Mouse (Mus musculus) intestine, postnatal 0 days (tissue): ENCODE data around the gene Cerk. TPM values are rescaled to one million over a fixed set of nuclear protein-coding genes. Genes with fewer than 3 reads are reported as not detected.
"Not testable (repeated sequence)": the region's sequence is repeated elsewhere in the genome, so short reads cannot be mapped to it uniquely, and the experiment has no call there.

Source experiments
- ATAC-seq: fragments of 200-750 bp; cut with Nextera tagmentation; 2 replicates; pipeline ENCODE4 v1.8.0; 2017; ENCODE audit warnings: mild to moderate bottlenecking, moderate TSS enrichment, moderate library complexity
- H3K27ac ChIP-seq: fragments of 300-500 bp; sonication (generic); 2 replicates; pipeline ENCODE4 v1.5.1; 2014; ENCODE audit warnings: mild to moderate bottlenecking, low read depth, low read length, moderate library complexity
- H3K27me3 ChIP-seq: fragments of 300-500 bp; sonication (generic); replicated peaks from 2 replicates; pipeline ENCODE4 v1.6.1; 2014; ENCODE audit warnings: low read length, mixed read lengths; ENCODE audit not compliant: control insufficient read depth, insufficient read depth
- H3K36me3 ChIP-seq: fragments of 300-500 bp; sonication (generic); 2 replicates; pipeline ENCODE4 v1.6.1; 2014; ENCODE audit warnings: mild to moderate bottlenecking, moderate library complexity; ENCODE audit not compliant: control insufficient read depth, insufficient read depth
- H3K4me1 ChIP-seq: fragments of 300-500 bp; sonication (generic); replicated peaks from 2 replicates; pipeline ENCODE4 v1.6.1; 2014; ENCODE audit warnings: antibody characterized with exemption, low read length, mixed read lengths; ENCODE audit not compliant: control insufficient read depth, insufficient read depth
- H3K4me2 ChIP-seq: fragments of 300-500 bp; sonication (generic); replicated peaks from 2 replicates; pipeline ENCODE4 v1.6.1; 2014; ENCODE audit warnings: low read depth, mild to moderate bottlenecking, moderate library complexity
- H3K4me3 ChIP-seq: fragments of 300-500 bp; sonication (generic); 2 replicates; pipeline ENCODE4 v1.5.1; 2014; ENCODE audit warnings: low read depth, low read length
- H3K9ac ChIP-seq: fragments of 300-500 bp; sonication (generic); 2 replicates; pipeline ENCODE4 v1.6.1; 2014; ENCODE audit warnings: mild to moderate bottlenecking, low read depth, low read length
- H3K9me3 ChIP-seq: fragments of 300-500 bp; sonication (generic); 2 replicates; pipeline ENCODE4 v1.6.1; 2016; ENCODE audit warnings: mixed run types; ENCODE audit not compliant: control insufficient read depth
- CTCF ChIP-seq: sonication (generic); IDR thresholded peaks from 2 replicates; pipeline ENCODE4 v1.5.1; 2016; ENCODE audit warnings: low read depth, mild to moderate bottlenecking, control low read depth, antibody characterized with exemption, moderate library complexity
- WGBS: fragments of 180-500 bp; shearing (Covaris S2); extraction: QIAGEN DNeasy Blood & Tissue Kit; methylation state at CpG from one replicate; pipeline ENCODE4 v1.1.7; 2014; 5-methylcytosine and 5-hydroxymethylcytosine counted together
- polyA plus RNA-seq: library from polyadenylated mRNA; unstranded; fragments of >200 nt; fragmentation: Nextera tagmentation; extraction: Ambion mirVana; gene quantifications from 2 replicates; pipeline ENCODE4 v1.2.1, GENCODE M21; 2015

Cerk gene
- polyA plus RNA-seq, 1 experiment from 2014 or later = 4.2 TPM

GRCm38 (mm10) chr15:86229623-86230022 is 43.7 kb upstream of the Cerk start:
- no peak for ATAC-seq
- Histone ChIP-seq H3K4me1 (no peaks in the 10 kb centered on the region), H3K27me3 (no peaks in the 10 kb centered on the region), H3K9ac (no peak overlapping the region), H3K4me2 (no peak overlapping the region), H3K9me3 (no peaks in the 10 kb centered on the region), H3K36me3 (0 out of 2 replicates have a peak, but pooled peaks cover 4% of the 10 kb centered on the region), H3K27ac (no peak overlapping the region), H3K4me3 (no peak overlapping the region)
- 67% methylated on average over 11 of the region's 11 CpGs for WGBS
- TF ChIP-seq CTCF = no peak

GRCm38 (mm10) chr15:86229088-86229487 is 43.1 kb upstream of the Cerk start:
- ATAC-seq = no peak
- 86% methylated on average over 8 of the region's 8 CpGs for WGBS
- H3K4me1 ChIP-seq = no peaks in the 10 kb centered on the region
- no peak overlapping the region for H3K27ac ChIP-seq
- no peak overlapping the region for H3K4me3 ChIP-seq
- no peaks in the 10 kb centered on the region for H3K9me3 ChIP-seq
- H3K27me3 ChIP-seq = no peaks in the 10 kb centered on the region
- H3K9ac ChIP-seq = no peak overlapping the region
- no peak for TF ChIP-seq CTCF
- no peak overlapping the region for H3K4me2 ChIP-seq
- 0 out of 2 replicates have a peak, but pooled peaks cover 4% of the 10 kb centered on the region for H3K36me3 ChIP-seq

- H3K4me1 ChIP-seq = no peaks in the 10 kb centered on the region
- TF ChIP-seq CTCF = peak; percentile 88
- WGBS = 39% methylated on average over 3 of the region's 3 CpGs
- H3K36me3 ChIP-seq = 0 out of 2 replicates have a peak, but pooled peaks cover 4% of the 10 kb centered on the region
- no peak overlapping the region for H3K9ac ChIP-seq
- H3K27me3 ChIP-seq = no peaks in the 10 kb centered on the region
- no peak overlapping the region for H3K4me2 ChIP-seq
- no peaks in the 10 kb centered on the region for H3K9me3 ChIP-seq
- peak; percentile 20 for ATAC-seq
- no peak overlapping the region for H3K27ac ChIP-seq
- H3K4me3 ChIP-seq = no peak overlapping the region
These were observed 42.2 kb upstream of the Cerk start for GRCm38 (mm10) chr15:86228186-86228585.

- Histone ChIP-seq H3K9ac (no peak overlapping the region), H3K36me3 (0 out of 2 replicates have a peak, but pooled peaks cover 4% of the 10 kb centered on the region), H3K27ac (no peak overlapping the region), H3K9me3 (no peaks in the 10 kb centered on the region), H3K4me2 (no peak overlapping the region), H3K4me3 (no peak overlapping the region), H3K4me1 (no peaks in the 10 kb centered on the region), H3K27me3 (no peaks in the 10 kb centered on the region)
- WGBS = 91% methylated on average over 2 of the region's 2 CpGs
- no peak; the same call in 1 of the 2 replicates for ATAC-seq
- 0 out of 2 replicates have a peak, but pooled peaks have one; percentile 25 for TF ChIP-seq CTCF
These were observed 41.0 kb upstream of the Cerk start for GRCm38 (mm10) chr15:86226968-86227367.

GRCm38 (mm10) chr15:86226221-86226620 is 40.3 kb upstream of the Cerk start:
- no peak for ATAC-seq
- Histone ChIP-seq H3K4me2 (no peak overlapping the region), H3K4me3 (no peak overlapping the region), H3K27me3 (no peaks in the 10 kb centered on the region), H3K9ac (no peak overlapping the region), H3K4me1 (no peaks in the 10 kb centered on the region), H3K27ac (no peak overlapping the region), H3K36me3 (0 out of 2 replicates have a peak, but pooled peaks cover under 1% of the 10 kb centered on the region), H3K9me3 (no peaks in the 10 kb centered on the region)
- no peak for TF ChIP-seq CTCF
- 67% methylated on average over 5 of the region's 5 CpGs for WGBS

GRCm38 (mm10) chr15:86224972-86225551 is 39.1 kb upstream of the Cerk start:
- ATAC-seq = no peak
- WGBS = 86% methylated on average over 7 of the region's 7 CpGs

GRCm38 (mm10) chr15:86221901-86222300 is 36.0 kb upstream of the Cerk start:
- not testable (repeated sequence) for H3K9me3 ChIP-seq, H3K4me2 ChIP-seq, H3K27me3 ChIP-seq, ATAC-seq, H3K36me3 ChIP-seq, H3K27ac ChIP-seq, H3K4me3 ChIP-seq, H3K9ac ChIP-seq, H3K4me1 ChIP-seq
- 78% methylated on average over 11 of the region's 11 CpGs for WGBS

More at GRCm38 (mm10) chr15:86224972-86225551, 39.1 kb upstream of the Cerk start:
- Histone ChIP-seq H3K36me3 (no peaks in the 10 kb centered on the region), H3K9me3 (no peaks in the 10 kb centered on the region), H3K27me3 (no peaks in the 10 kb centered on the region), H3K4me3 (no peak overlapping the region), H3K4me2 (no peak overlapping the region), H3K27ac (no peak overlapping the region), H3K9ac (no peak overlapping the region), H3K4me1 (no peaks in the 10 kb centered on the region)
- TF ChIP-seq CTCF = no peak
